Mouse (Mus musculus): ENCODE data around the gene L3mbtl1.
A peak's percentile ranks its signal among the peaks of the same experiment; 100 is the strongest.

Gene L3mbtl1

DNA sequence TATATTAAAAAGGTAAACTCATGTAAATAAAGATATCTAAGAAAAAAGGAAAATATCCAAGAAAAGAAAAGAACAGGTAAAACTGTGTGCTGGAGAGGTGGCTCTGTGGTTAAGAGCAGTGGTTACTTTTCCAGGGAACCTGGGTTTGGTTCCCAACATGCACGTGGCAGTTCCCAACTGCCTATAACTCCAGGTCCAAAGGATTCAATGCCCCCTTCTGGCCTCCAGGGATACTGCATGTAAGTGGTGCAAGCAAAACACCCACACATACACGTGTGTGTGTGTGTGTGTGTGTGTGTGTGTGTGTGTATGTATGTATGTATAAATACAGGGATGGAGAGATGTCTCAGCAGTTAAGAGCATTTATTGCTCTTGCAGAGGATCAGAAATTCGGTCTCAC lies 56.5 kb downstream of the L3mbtl1 start:
- peak; percentile 42 to 49 for DNase-seq

DNA sequence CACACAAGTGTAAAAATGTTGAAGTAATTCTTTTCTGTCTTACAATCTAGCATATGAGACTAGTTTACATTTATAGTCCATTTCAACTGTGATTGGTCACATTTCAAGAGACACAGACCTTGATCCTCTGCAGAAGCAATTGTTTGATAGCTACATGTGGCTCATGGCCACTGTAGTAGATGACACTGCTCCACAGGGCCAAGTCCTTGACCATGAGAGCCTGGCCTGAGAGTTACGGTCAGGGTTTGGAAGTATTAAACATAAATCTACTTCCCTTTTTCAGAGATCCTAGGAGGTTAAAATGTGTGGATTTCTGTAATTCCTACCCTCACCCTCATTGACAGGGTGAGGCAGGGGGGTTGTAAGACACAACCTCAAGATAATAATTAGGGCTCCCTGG lies 57.8 kb downstream of the L3mbtl1 start:
- no peak for DNase-seq

DNA sequence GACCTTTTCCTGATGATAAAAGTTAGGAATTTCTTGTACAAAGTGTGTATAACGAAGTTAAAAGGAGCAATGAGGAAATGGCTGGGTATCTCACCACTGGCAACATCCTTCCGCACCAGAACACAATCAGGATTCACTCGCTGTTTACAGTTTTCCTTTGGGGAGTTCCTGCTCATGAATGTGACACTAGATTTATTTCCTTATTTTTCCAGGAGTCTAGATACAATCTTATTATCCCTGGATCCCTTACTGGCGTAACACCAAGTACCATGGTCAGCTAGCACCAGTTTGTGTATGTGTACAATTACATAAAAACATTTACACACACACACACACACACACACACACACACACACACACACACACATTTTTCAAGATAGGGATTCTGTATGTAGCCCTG lies 64.0 kb downstream of the L3mbtl1 start:
- no peak for DNase-seq

DNA sequence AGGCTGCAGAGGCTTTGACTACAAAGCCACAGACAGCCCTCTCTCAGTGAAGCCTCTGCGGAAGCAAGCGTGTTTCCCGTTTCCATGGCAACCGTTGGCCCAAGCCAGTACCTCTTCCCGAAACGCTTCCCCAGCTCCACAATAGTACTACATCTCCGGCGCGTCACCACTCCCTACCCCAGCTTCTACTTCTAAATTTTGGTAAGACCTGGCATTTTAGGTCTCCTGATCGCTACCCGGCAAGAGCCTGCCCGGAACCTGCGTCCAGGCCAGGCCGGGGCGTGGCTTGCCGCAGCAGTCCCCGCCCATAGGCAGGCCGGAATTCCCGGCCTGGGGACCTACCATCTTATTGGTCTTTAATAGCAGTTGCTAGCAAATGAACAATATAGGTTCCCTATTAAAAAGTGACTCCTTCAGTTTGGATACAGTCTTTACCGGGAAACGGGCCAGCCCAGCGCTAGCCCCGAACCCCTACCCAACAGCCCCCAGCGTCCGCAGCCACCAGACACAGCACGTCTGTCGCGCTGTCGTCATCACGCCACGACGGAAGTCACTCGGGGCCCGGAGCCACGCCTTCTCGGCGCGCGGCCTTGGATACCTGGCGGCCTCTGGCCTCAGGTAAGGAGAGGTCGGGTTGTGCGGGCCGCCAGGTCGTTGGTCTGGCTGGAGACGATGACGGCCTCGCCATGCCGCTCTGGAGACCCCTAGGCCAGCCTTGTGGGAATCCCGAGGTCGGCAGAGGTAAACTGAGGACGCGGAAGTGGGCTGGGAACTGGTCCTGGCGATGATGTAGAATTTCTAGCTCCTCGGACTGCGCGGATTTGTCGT lies 73.9 kb downstream of the L3mbtl1 start, which contains the start of gene Ift52:
Ift52 (plus strand) TSS at position 439 of the 828 bp plus-strand sequence.
- peak; percentile 94 to 95 for DNase-seq
